Mouse (Mus musculus) cortical plate, adult 2 months (tissue): ENCODE measurements at regions not wholly inside any gene's neighbourhood (a gene's known extent, or its start where the extent isn't known, plus 50 kb on each side); places are given as distances from the start of the nearest gene placed in this dataset.

ENCODE experiments used
- CTCF ChIP-seq: fragments of 200-500 bp; IDR thresholded peaks from 2 replicates; pipeline ENCODE4 v1.5.1; 2011; ENCODE audit warnings: mild to moderate bottlenecking, control low read depth, low read length; ENCODE audit not compliant: insufficient read depth; ENCODE audit errors: extremely low read depth
- POLR2A ChIP-seq: fragments of 200-500 bp; IDR thresholded peaks from 2 replicates; pipeline ENCODE4 v1.6.1; 2011; ENCODE audit warnings: mild to moderate bottlenecking, low read length, control low read depth; ENCODE audit not compliant: insufficient read depth; ENCODE audit errors: extremely low read depth

GRCm38 (mm10) chr13:101096856-101097255 is 263.6 kb upstream of the Slc30a5 start:
- TF ChIP-seq CTCF (no peak), POLR2A (no peak)
